Mouse (Mus musculus) kidney, postnatal 0 days (tissue): ENCODE measurements around the gene Lmo1. TPM values are rescaled to one million over a fixed set of nuclear protein-coding genes. Genes with fewer than 3 reads are reported as not detected.

ENCODE experiments used
- ATAC-seq: fragments of 200-750 bp; cut with Nextera tagmentation; replicated peaks from 2 replicates; pipeline ENCODE4 v1.8.0; 2017; ENCODE audit warnings: low read depth, moderate number of reproducible peaks, moderate TSS enrichment, moderate library complexity; ENCODE audit not compliant: low FRiP score
- DNase-seq: peaks from one replicate; pipeline ENCODE4 v3.0.0-alpha.2; 2016; ENCODE audit warnings: low spot score
- H3K27ac ChIP-seq: fragments of 300-500 bp; sonication (generic); 2 replicates; pipeline ENCODE4 v1.5.1; 2014; ENCODE audit warnings: mild to moderate bottlenecking
- H3K27me3 ChIP-seq: fragments of 300-500 bp; sonication (generic); 2 replicates; pipeline ENCODE4 v1.6.1; 2014; ENCODE audit warnings: low read length, mixed read lengths; ENCODE audit not compliant: insufficient read depth
- H3K36me3 ChIP-seq: fragments of 300-500 bp; sonication (generic); 2 replicates; pipeline ENCODE4 v1.6.1; 2014; ENCODE audit warnings: low read length, mixed read lengths; ENCODE audit not compliant: insufficient read depth
- H3K4me1 ChIP-seq: fragments of 300-500 bp; sonication (generic); replicated peaks from 2 replicates; pipeline ENCODE4 v1.6.1; 2014; ENCODE audit warnings: antibody characterized with exemption, low read length, mixed read lengths; ENCODE audit not compliant: insufficient read depth
- H3K4me2 ChIP-seq: fragments of 300-500 bp; sonication (generic); 2 replicates; pipeline ENCODE4 v1.6.1; 2014; ENCODE audit warnings: mild to moderate bottlenecking, low read length, moderate library complexity, mixed read lengths
- H3K4me3 ChIP-seq: fragments of 300-500 bp; sonication (generic); replicated peaks from 2 replicates; pipeline ENCODE4 v1.5.1; 2014; ENCODE audit warnings: low read depth, low read length
- H3K9ac ChIP-seq: fragments of 300-500 bp; sonication (generic); 2 replicates; pipeline ENCODE4 v1.6.1; 2014; ENCODE audit warnings: low read depth, low read length
- H3K9me3 ChIP-seq: fragments of 300-500 bp; sonication (generic); replicated peaks from 2 replicates; pipeline ENCODE4 v1.6.1; 2016; ENCODE audit warnings: low read length, inconsistent platforms, mixed read lengths
- CTCF ChIP-seq: IDR thresholded peaks from 2 replicates; pipeline ENCODE4 v1.5.1; 2016; ENCODE audit warnings: antibody characterized with exemption, low read depth, mild to moderate bottlenecking, moderate library complexity
- WGBS: fragments of 180-500 bp; shearing (Covaris S2); extraction: QIAGEN DNeasy Blood & Tissue Kit; methylation state at CpG from one replicate; pipeline ENCODE4 v1.1.7; 2014; 5-methylcytosine and 5-hydroxymethylcytosine counted together
- polyA plus RNA-seq: library from polyadenylated mRNA; unstranded; fragments of >200 nt; fragmentation: Nextera tagmentation; extraction: Ambion mirVana; gene quantifications from 2 replicates; pipeline ENCODE4 v1.2.1, GENCODE M21; 2015

Gene Lmo1
- polyA plus RNA-seq, 1 experiment from 2014 or later, result 11.0 TPM

GRCm38 (mm10) chr7:109185564-109185963, 10.6 kb upstream of the Lmo1 start:
- no peaks in the 10 kb centered on the region for H3K9me3 ChIP-seq
- DNase-seq (no peak), ATAC-seq (no peak)
- H3K36me3 ChIP-seq, result no peaks in the 10 kb centered on the region
- TF ChIP-seq CTCF, result no peak
- no peak overlapping the region for H3K9ac ChIP-seq
- no peak overlapping the region for H3K27ac ChIP-seq
- no peaks in the 10 kb centered on the region for H3K4me1 ChIP-seq
- no peaks in the 10 kb centered on the region; the same call in 1 of the 2 replicates for H3K27me3 ChIP-seq
- no peak overlapping the region for H3K4me2 ChIP-seq
- WGBS, result 47% methylated on average over 5 of the region's 5 CpGs
- H3K4me3 ChIP-seq, result no peak overlapping the region

DNA sequence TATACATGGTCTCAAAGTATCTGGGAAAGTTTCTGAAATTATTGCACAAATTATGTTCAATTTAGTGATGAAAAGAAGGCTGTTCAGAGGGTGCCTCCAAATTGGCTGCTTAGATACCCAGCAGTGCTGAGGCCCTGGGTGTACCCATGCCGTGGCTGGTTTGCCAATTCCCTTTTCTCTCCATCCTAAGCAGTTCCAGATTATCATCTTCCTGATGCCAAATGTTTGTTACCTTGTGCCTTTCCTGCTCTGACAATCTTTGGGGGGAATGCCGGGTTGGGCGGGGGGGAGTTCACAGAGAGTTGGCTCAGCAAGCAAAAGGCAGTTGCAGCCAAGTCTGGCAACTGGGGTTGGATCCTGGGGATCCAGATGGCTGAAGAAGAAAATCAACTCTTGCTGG, 1.7 kb upstream of the Lmo1 start:
- H3K36me3 ChIP-seq, result no peaks in the 10 kb centered on the region
- H3K9me3 ChIP-seq, result no peaks in the 10 kb centered on the region
- no peak overlapping the region for H3K27ac ChIP-seq
- 77% methylated on average over 3 of the region's 3 CpGs for WGBS
- H3K4me2 ChIP-seq, result no peak overlapping the region
- DNase-seq (no peak), ATAC-seq (no peak)
- no peak for TF ChIP-seq CTCF
- H3K27me3 ChIP-seq, result peaks cover 29% of the 10 kb centered on the region
- H3K9ac ChIP-seq, result no peak overlapping the region
- no peaks in the 10 kb centered on the region; the same call in 1 of the 2 replicates for H3K4me1 ChIP-seq
- no peak overlapping the region for H3K4me3 ChIP-seq

DNA sequence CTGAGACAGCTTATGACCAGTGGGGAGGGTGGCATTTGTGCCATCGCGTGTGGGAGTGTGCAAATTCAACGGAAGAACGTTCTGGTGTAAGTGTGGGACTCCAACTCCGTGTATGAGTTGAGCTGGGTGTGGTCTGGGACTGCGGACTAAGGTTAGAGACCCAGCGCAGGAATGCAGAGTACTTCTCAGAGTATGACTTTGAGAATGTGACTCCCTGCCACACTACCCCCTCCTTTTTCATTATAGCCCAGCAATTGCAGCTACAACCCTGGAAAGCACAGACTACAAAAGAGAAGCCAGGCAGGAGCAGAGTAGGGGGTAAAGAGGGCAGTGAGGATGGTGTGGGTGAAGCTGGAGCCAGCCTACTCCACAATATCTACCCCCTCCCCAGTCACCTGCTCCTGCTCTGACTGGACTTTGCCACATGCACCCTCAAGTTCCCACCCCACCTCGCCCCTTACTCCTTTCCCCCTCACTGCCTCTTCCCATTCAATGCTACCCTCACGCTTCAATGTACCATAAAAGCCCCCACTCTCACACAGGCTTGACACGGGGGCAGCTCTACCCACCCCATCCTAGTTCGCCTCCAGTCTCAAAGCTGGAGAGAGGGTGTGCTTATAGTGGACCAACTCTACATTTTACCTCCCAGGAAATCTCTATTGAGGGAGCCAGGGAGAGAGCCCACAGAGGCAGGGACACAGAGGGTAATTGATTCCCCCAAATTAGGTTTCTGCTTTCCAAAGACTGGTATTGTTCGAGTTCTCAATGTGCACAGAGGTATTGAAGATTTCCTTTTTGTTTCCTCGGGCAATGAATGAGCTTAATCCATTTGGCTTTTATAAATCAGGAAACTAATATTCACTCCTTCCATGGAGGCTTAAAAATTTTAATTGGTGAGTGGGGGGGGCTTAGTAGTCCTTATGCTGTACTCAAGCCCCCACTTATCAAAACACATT, 941 bp upstream of the Lmo1 start:
- Histone ChIP-seq H3K4me3 (peak overlapping the region; percentile 51), H3K9me3 (no peaks in the 10 kb centered on the region), H3K27me3 (peaks cover 29% of the 10 kb centered on the region), H3K9ac (no peak overlapping the region), H3K36me3 (no peaks in the 10 kb centered on the region), H3K4me1 (no peaks in the 10 kb centered on the region; the same call in 1 of the 2 replicates), H3K4me2 (peak overlapping the region; percentile 96), H3K27ac (no peak overlapping the region)
- DNase-seq (no peak), ATAC-seq (peak; percentile 40; the same call in 1 of the 2 replicates)
- WGBS, result 25% methylated on average over 13 of the region's 13 CpGs
- no peak for TF ChIP-seq CTCF

- TF ChIP-seq CTCF, result no peak
- no peak overlapping the region for H3K27ac ChIP-seq
- H3K9me3 ChIP-seq, result no peaks in the 10 kb centered on the region
- no peak for ATAC-seq
- no peaks in the 10 kb centered on the region for H3K36me3 ChIP-seq
- H3K4me2 ChIP-seq, result peak overlapping the region; percentile 96
- peaks cover 36% of the 10 kb centered on the region for H3K27me3 ChIP-seq
- H3K4me1 ChIP-seq, result peaks cover 6% of the 10 kb centered on the region
- H3K9ac ChIP-seq, result peak overlapping the region; percentile 56
- DNase-seq, result no peak
- peak overlapping the region; percentile 51 for H3K4me3 ChIP-seq
- 8% methylated on average over 31 of the region's 31 CpGs for WGBS
These were observed 564 bp downstream of the Lmo1 start for GRCm38 (mm10) chr7:109174337-109174948.

- H3K4me3 ChIP-seq, result no peak overlapping the region
- no peak overlapping the region for H3K27ac ChIP-seq
- ATAC-seq (no peak), DNase-seq (no peak)
- H3K36me3 ChIP-seq, result no peaks in the 10 kb centered on the region
- H3K9ac ChIP-seq, result no peak overlapping the region
- H3K9me3 ChIP-seq, result no peaks in the 10 kb centered on the region
- peaks cover 46% of the 10 kb centered on the region for H3K27me3 ChIP-seq
- WGBS, result 74% methylated on average over 3 of the region's 3 CpGs
- H3K4me1 ChIP-seq, result peaks cover 9% of the 10 kb centered on the region
- no peak for TF ChIP-seq CTCF
- H3K4me2 ChIP-seq, result no peak overlapping the region
These were observed 3.1 kb downstream of the Lmo1 start for GRCm38 (mm10) chr7:109171874-109172273.

DNA sequence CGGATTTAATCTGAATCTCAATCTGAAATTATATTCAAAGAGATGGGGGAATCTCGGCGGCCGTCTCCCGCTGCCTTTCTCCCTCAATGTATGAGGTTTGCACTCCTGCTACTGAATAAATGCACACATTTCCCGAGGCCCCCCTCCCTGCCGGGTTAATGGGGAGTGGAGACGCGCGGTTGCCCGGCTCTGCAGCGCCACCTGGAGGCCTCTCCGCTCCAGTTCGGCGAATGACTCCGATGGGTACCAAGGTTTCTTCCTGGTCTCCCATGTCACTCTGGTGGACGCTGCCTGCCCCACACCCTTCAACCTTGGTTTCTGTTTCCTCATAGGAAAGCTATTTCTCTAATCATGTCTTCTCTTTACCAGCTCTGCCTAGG, 4.6 kb downstream of the Lmo1 start:
- peak overlapping the region; percentile 45; the same call in 1 of the 2 replicates for H3K4me3 ChIP-seq
- peak overlapping the region; percentile 94 for H3K4me2 ChIP-seq
- ATAC-seq, result 0 out of 2 replicates have a peak, but pooled peaks have one; percentile 27
- peaks cover 9% of the 10 kb centered on the region for H3K4me1 ChIP-seq
- no peak overlapping the region for H3K9ac ChIP-seq
- H3K36me3 ChIP-seq, result no peaks in the 10 kb centered on the region
- H3K27me3 ChIP-seq, result peaks cover 34% of the 10 kb centered on the region
- DNase-seq, result peak; percentile 83
- WGBS, result under 1% methylated on average over 17 of the region's 17 CpGs
- no peaks in the 10 kb centered on the region for H3K9me3 ChIP-seq
- TF ChIP-seq CTCF, result peak; percentile 88
- H3K27ac ChIP-seq, result no peak overlapping the region
